Mouse (Mus musculus): ENCODE measurements at regions not wholly inside any gene's neighbourhood (a gene's known extent, or its start where the extent isn't known, plus 50 kb on each side); places are given as distances from the start of the nearest gene placed in this dataset.

DNA sequence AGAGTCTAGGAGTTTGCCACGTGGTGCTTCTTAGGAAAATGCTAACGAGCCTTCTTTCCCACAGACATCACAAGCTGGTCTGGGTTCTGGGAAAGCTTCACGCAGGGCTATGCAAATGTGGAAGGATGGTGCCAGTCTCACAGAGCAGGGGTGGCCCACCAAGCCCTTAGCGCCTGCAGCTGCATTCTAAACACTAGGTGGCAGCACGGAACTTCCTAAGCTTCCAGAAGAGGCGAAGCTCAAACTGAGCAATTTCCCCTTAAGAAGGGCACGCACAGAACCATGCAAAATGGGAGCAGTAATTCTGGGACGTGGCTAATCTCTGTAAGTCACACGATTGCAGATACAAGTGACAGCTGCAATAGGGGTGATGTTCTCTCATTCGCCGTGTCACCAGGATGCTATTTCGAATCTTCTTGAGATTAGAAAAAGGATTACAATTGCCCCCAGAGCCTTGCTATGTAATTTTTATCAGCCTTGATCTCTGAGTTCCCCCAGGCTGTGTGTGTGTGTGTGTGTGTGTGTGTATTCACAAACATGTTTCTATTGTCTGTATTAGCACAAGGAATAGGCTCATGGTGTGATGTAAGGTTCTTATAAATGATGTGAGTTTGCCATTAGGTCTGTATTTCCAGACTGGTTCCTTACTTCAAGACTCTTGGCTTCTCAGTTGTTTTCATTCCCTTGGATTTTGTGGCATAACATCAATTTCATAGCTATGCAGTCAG, 206.1 kb upstream of the Camk1g start:
- TF ChIP-seq POLR2A (IDR thresholded peaks at IDR 0.05; ENCODE audit: low read depth, low read length) = no peak
- TF ChIP-seq CTCF (IDR thresholded peaks at IDR 0.05; ENCODE audit: extremely low read depth, insufficient read depth, insufficient read length, insufficient replicate concordance) = no peak; the same call in 1 of the 2 replicates
